Mouse (Mus musculus) hindbrain, embryonic 14.5 days (tissue): ENCODE measurements around the gene Jup. TPM values are rescaled to one million over a fixed set of nuclear protein-coding genes. Genes with fewer than 3 reads are reported as not detected.
"Not testable (repeated sequence)": the region's sequence is repeated elsewhere in the genome, so short reads cannot be mapped to it uniquely, and the experiment has no call there.

Experiments
- ATAC-seq: fragments of 200-750 bp; cut with Nextera tagmentation; 2 replicates; pipeline ENCODE4 v1.8.0; 2017; ENCODE audit warnings: moderate number of reproducible peaks, mild to moderate bottlenecking, moderate TSS enrichment, moderate library complexity; ENCODE audit not compliant: low FRiP score
- DNase-seq: peaks from one replicate; pipeline ENCODE4 v3.0.0-alpha.2; 2015; ENCODE audit warnings: low spot score
- H3K27ac ChIP-seq: fragments of 300-500 bp; sonication (generic); 2 replicates; pipeline ENCODE4 v1.5.1; 2014; ENCODE audit warnings: mild to moderate bottlenecking, moderate library complexity
- H3K27me3 ChIP-seq: fragments of 300-500 bp; sonication (generic); 2 replicates; pipeline ENCODE4 v1.6.1; 2014; ENCODE audit warnings: mild to moderate bottlenecking, low read length, mixed read lengths; ENCODE audit not compliant: control insufficient read depth, insufficient read depth
- H3K36me3 ChIP-seq: fragments of 300-500 bp; sonication (generic); replicated peaks from 2 replicates; pipeline ENCODE4 v1.6.1; 2014; ENCODE audit not compliant: control insufficient read depth, insufficient read depth
- H3K4me1 ChIP-seq: fragments of 300-500 bp; sonication (generic); replicated peaks from 2 replicates; pipeline ENCODE4 v1.6.1; 2014; ENCODE audit warnings: antibody characterized with exemption, low read length, mixed read lengths; ENCODE audit not compliant: control insufficient read depth, insufficient read depth
- H3K4me2 ChIP-seq: fragments of 300-500 bp; sonication (generic); replicated peaks from 2 replicates; pipeline ENCODE4 v1.6.1; 2014; ENCODE audit warnings: mild to moderate bottlenecking, moderate library complexity
- H3K4me3 ChIP-seq: fragments of 300-500 bp; sonication (generic); replicated peaks from 2 replicates; pipeline ENCODE4 v1.5.1; 2014; ENCODE audit warnings: mild to moderate bottlenecking, low read length
- H3K9ac ChIP-seq: fragments of 300-500 bp; sonication (generic); 2 replicates; pipeline ENCODE4 v1.6.1; 2014
- H3K9me3 ChIP-seq: fragments of 300-500 bp; sonication (generic); 2 replicates; pipeline ENCODE4 v1.6.1; 2016; ENCODE audit warnings: low read length; ENCODE audit not compliant: control insufficient read depth
- WGBS: fragments of 180-500 bp; shearing (Covaris S2); extraction: QIAGEN DNeasy Blood & Tissue Kit; methylation state at CpG from one replicate; pipeline ENCODE4 v1.1.7; 2014; 5-methylcytosine and 5-hydroxymethylcytosine counted together
- polyA plus RNA-seq: library from polyadenylated mRNA; unstranded; fragments of >200 nt; fragmentation: Nextera tagmentation; extraction: Ambion mirVana; gene quantifications from 2 replicates; pipeline ENCODE4 v1.2.1, GENCODE M21; 2014

Jup gene
- polyA plus RNA-seq, 1 experiment from 2014 or later: 59.6 TPM

DNA sequence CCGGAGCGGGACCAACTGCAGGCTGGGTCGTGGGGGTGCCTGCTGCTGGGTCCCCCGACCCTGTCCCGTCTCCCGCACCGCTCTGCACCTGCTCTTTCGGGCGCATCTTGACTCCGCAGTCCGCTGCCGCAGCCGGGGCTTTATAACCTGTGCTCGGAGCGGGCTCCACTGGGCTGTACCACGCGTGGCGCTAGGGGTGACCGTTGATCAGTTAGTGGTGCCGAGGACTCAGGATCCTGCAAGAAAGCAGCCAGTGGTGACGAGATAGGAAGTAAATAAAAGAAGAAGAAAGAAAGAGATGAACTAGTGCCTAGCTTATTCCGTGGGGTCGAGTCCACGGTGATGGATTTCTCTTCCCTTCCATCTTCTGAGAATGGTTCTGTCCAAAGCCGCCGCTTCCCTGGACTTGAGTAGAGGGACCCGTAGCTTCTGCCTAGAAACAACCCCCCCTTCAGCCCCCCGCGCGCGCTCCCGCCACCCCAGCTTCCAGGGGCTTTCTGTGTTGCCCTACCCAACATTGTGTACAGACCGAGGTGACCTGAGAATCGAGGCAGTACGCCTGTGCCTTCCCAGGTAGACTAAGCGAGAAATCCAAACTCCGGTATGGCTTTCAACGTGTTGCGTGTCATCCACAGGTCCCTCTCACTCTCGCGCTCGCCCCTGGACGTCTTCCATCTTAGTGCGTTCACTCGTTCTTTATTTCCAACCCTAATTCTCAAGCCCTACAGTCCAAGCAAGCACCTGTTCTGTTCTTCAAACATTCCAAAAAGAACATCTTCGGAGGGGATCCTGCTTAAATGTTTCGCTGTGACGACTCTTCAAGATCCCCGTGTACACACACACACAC, 41.4 kb downstream of the Jup start, which contains the start of gene Hap1:
TSS of gene Hap1 (minus strand) at position 157 of the 847 bp plus-strand sequence.
- Histone ChIP-seq H3K4me1 (peaks cover 18% of the 10 kb centered on the region), H3K36me3 (peaks cover 4% of the 10 kb centered on the region; the same call in 1 of the 2 replicates)
- WGBS: 1% methylated on average over 49 of the region's 49 CpGs

DNA sequence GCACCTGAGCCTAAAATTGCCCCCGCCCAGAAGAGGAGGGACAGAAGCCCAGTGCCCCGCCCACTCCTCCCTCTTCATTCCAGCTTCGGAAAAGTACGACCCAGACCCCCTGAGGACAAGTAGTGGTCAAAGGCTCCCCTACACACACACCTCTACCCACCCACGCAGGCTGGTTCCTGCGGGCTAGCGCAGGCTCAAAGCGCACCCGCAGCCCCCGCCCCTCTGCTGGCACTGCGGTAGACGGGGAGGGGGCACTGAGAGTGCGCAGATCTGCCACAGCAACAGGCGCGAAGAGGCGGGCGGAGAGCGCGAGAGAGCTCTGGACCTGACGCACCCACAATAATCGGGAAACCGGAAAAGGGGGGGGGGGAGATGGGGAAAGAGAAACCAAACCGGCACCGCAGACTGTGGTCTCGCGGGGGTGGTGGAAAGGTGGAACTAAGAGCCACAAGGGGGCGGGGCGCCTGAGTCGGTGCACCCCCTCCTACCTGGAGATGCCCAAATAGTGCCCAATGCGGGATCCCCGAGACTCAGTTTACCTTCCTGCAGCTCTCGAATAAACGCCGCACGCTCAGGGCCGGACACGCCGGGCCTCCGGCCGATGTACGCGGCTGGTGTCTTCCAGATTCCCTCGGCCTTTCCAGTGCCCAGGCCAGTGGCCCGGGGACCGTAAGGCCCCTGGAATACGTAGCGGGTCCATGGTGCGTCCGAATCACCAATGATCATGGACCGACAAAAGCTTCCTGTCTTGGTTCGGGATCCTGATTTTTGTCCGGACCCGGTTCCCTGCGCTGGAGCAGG, 42.2 kb downstream of the Jup start:
- under 1% methylated on average over 53 of the region's 54 CpGs for WGBS
- Histone ChIP-seq H3K27me3 (peaks cover 3% of the 10 kb centered on the region; the same call in 1 of the 2 replicates), H3K4me1 (peaks cover 18% of the 10 kb centered on the region), H3K27ac (peak overlapping the region; percentile 58), H3K9ac (peak overlapping the region; percentile 69), H3K36me3 (peaks cover 6% of the 10 kb centered on the region; the same call in 1 of the 2 replicates), H3K4me3 (peak overlapping the region; percentile 71), H3K4me2 (peak overlapping the region; percentile 97), H3K9me3 (no peaks in the 10 kb centered on the region)
- ATAC-seq: peak; percentile 46; the same call in 1 of the 2 replicates
- DNase-seq: peak; percentile 57

More for the DNA sequence above, 41.4 kb downstream of the Jup start, which contains the start of gene Hap1:
- Histone ChIP-seq H3K9ac (peak within 1 kb of the TSS; percentile 69), H3K4me2 (peak within 1 kb of the TSS; percentile 97), H3K9me3 (no peaks in the 10 kb centered on the region), H3K27ac (peak within 1 kb of the TSS; percentile 58), H3K4me3 (peak within 1 kb of the TSS; percentile 71), H3K27me3 (peaks cover 3% of the 10 kb centered on the region; the same call in 1 of the 2 replicates)
- DNase-seq (peak; percentile 83), ATAC-seq (peak; percentile 77)

- Histone ChIP-seq H3K4me3 (no peak overlapping the region), H3K4me1 (peaks cover 18% of the 10 kb centered on the region), H3K4me2 (no peak overlapping the region), H3K27ac (0 out of 2 replicates have a peak overlapping the region, but pooled peaks have one; percentile 32), H3K27me3 (no peaks in the 10 kb centered on the region; the same call in 1 of the 2 replicates), H3K9ac (no peak overlapping the region), H3K9me3 (no peaks in the 10 kb centered on the region), H3K36me3 (peaks cover 6% of the 10 kb centered on the region; the same call in 1 of the 2 replicates)
- 35% methylated on average over 10 of the region's 10 CpGs for WGBS
- DNase-seq: peak; percentile 68
- 0 out of 2 replicates have a peak, but pooled peaks have one; percentile 16 for ATAC-seq
Measured at GRCm38 (mm10) chr11:100352076-100352857, 45.3 kb downstream of the Jup start.

DNA sequence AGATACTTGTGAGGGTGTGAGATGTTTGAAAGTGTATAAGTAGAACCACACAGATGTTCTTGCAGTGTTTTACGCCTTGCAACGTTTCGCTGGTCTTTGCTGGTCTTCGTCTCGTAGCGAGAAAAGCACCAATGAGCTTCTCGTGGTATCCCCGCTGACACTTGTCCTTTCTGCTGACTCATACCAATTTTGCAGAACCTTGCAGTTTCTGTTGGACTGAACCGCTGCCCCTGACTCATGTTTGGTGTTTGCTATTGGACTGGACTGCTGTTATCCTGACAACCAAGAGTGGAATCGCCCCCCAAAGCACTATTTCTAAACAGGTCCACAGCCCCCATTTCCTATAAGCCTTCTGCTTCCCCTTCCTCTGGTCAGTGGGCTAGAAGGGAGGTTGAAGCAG, 53.3 kb downstream of the Jup start:
- Histone ChIP-seq H3K4me2 (no peak overlapping the region), H3K36me3 (no peaks in the 10 kb centered on the region), H3K4me1 (no peaks in the 10 kb centered on the region), H3K4me3 (no peak overlapping the region), H3K27me3 (no peaks in the 10 kb centered on the region), H3K9me3 (no peaks in the 10 kb centered on the region), H3K27ac (no peak overlapping the region), H3K9ac (no peak overlapping the region)
- no peak for ATAC-seq
- WGBS: 93% methylated on average over 10 of the region's 10 CpGs
- DNase-seq: no peak

- Histone ChIP-seq H3K27me3 (no peaks in the 10 kb centered on the region), H3K9ac (no peak overlapping the region), H3K27ac (peak overlapping the region; percentile 62), H3K36me3 (no peaks in the 10 kb centered on the region), H3K4me1 (peaks cover 44% of the 10 kb centered on the region), H3K4me3 (no peak overlapping the region), H3K4me2 (no peak overlapping the region), H3K9me3 (no peaks in the 10 kb centered on the region)
- ATAC-seq (peak; percentile 39), DNase-seq (peak; percentile 59)
- 27% methylated on average over 3 of the region's 3 CpGs for WGBS
Measured at GRCm38 (mm10) chr11:100335731-100336130, 61.8 kb downstream of the Jup start.

DNA sequence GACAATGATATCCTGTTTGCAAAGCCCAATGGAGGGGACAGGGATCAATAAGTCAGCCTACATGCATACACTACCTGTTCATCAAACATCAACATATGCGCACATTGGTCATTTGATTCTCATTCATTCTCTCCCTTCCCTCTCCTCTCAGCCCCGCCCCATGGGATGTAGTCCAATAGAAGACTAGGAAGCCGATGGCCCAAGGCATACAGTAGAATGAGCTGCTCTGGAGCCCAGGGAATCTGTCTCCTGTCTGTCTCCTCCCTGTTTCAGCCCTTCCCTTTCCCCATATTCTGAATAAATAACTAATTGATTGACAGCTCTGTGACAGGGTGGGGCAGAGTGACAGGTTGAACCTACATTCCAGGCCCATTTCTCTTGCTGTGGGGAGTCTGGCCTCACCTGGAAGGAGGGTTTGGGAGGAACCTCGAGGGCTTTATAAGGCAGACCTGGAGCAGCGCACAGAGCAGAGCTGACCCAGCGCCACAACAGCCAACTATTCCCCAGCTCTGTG, 63.6 kb downstream of the Jup start, which contains the start of gene Gast:
TSS of gene Gast (plus strand) at position 464 of the 514 bp plus-strand sequence.
- Histone ChIP-seq H3K36me3 (no peaks in the 10 kb centered on the region), H3K9ac (no peak within 1 kb of the TSS), H3K9me3 (no peaks in the 10 kb centered on the region), H3K4me3 (no peak within 1 kb of the TSS), H3K4me1 (peaks cover 56% of the 10 kb centered on the region), H3K4me2 (peak within 1 kb of the TSS; percentile 28), H3K27me3 (no peaks in the 10 kb centered on the region), H3K27ac (peak within 1 kb of the TSS; percentile 84)
- WGBS: 74% methylated on average over 6 of the region's 6 CpGs
- DNase-seq: no peak
- ATAC-seq: no peak

- DNase-seq (peak; percentile 70), ATAC-seq (peak; percentile 82)
- 25% methylated on average over 9 of the region's 9 CpGs for WGBS
- Histone ChIP-seq H3K36me3 (no peaks in the 10 kb centered on the region), H3K27ac (peak overlapping the region; percentile 84), H3K9ac (no peak overlapping the region), H3K4me1 (peaks cover 56% of the 10 kb centered on the region), H3K4me3 (no peak overlapping the region), H3K4me2 (peak overlapping the region; percentile 28), H3K27me3 (no peaks in the 10 kb centered on the region), H3K9me3 (no peaks in the 10 kb centered on the region)
Measured at GRCm38 (mm10) chr11:100332766-100333515, 64.6 kb downstream of the Jup start.

GRCm38 (mm10) chr11:100330816-100331375, 66.7 kb downstream of the Jup start:
- H3K27ac ChIP-seq, DNase-seq, H3K27me3 ChIP-seq, H3K36me3 ChIP-seq, H3K9ac ChIP-seq, H3K9me3 ChIP-seq, H3K4me2 ChIP-seq, ATAC-seq, H3K4me3 ChIP-seq: not testable (repeated sequence)
- 55% methylated on average over 8 of the region's 8 CpGs for whole genome bisulfite sequencing
- peaks cover 48% of the 10 kb centered on the region for H3K4me1 ChIP-seq
